Mouse (Mus musculus): ENCODE measurements around the gene Med12l. TPM values are rescaled to one million over a fixed set of nuclear protein-coding genes. Genes with fewer than 3 reads are reported as not detected.
A peak's percentile ranks its signal among the peaks of the same experiment; 100 is the strongest.

Gene Med12l
- polyA plus RNA-seq, 1 experiment from 2014 or later: 1.6 TPM

- no peaks in the 10 kb centered on the region for H3K36me3 ChIP-seq (ENCODE audit: control insufficient read depth, insufficient read depth, low read length)
- DNase-seq (ENCODE audit: low spot score): no peak
These were observed 272.1 kb downstream of the Med12l start for GRCm38 (mm10) chr3:59277502-59278253.

GRCm38 (mm10) chr3:59278254-59278533, 272.6 kb downstream of the Med12l start:
- ATAC-seq (ENCODE audit: insufficient number of reproducible peaks, low FRiP score, low TSS enrichment, low read depth): no peak
- no peak overlapping the region for H3K27ac ChIP-seq (replicated peaks; ENCODE audit: low read depth, low read length)
- no peaks in the 10 kb centered on the region for H3K9me3 ChIP-seq (ENCODE audit: control insufficient read depth, low read length)
- 86% methylated on average over 3 of the region's 3 CpGs for WGBS
- H3K9ac ChIP-seq (ENCODE audit: low read length): no peak overlapping the region
- H3K36me3 ChIP-seq (ENCODE audit: control insufficient read depth, insufficient read depth, low read length): no peaks in the 10 kb centered on the region
- H3K27me3 ChIP-seq (ENCODE audit: control insufficient read depth, insufficient read depth, low read length): no peaks in the 10 kb centered on the region
- no peak for DNase-seq (ENCODE audit: low spot score)
- H3K4me1 ChIP-seq (ENCODE audit: control insufficient read depth, insufficient read depth, low read length): 0 out of 2 replicates have a peak, but pooled peaks cover 3% of the 10 kb centered on the region
- H3K4me3 ChIP-seq (ENCODE audit: low read depth, low read length): no peak overlapping the region
- H3K4me2 ChIP-seq (ENCODE audit: low read depth, severe bottlenecking): no peak overlapping the region

More at GRCm38 (mm10) chr3:59277502-59278253, 272.1 kb downstream of the Med12l start:
- Histone ChIP-seq H3K4me3 (ENCODE audit: low read depth, low read length) (no peak overlapping the region), H3K27ac (replicated peaks; ENCODE audit: low read depth, low read length) (no peak overlapping the region), H3K9ac (ENCODE audit: low read length) (no peak overlapping the region), H3K4me2 (ENCODE audit: low read depth, severe bottlenecking) (no peak overlapping the region), H3K27me3 (ENCODE audit: control insufficient read depth, insufficient read depth, low read length) (no peaks in the 10 kb centered on the region), H3K9me3 (ENCODE audit: control insufficient read depth, low read length) (no peaks in the 10 kb centered on the region), H3K4me1 (ENCODE audit: control insufficient read depth, insufficient read depth, low read length) (0 out of 2 replicates have a peak, but pooled peaks cover 3% of the 10 kb centered on the region)
- WGBS: 15% methylated on average over 3 of the region's 3 CpGs
- ATAC-seq (ENCODE audit: insufficient number of reproducible peaks, low FRiP score, low TSS enrichment, low read depth): no peak

- no peaks in the 10 kb centered on the region for H3K9me3 ChIP-seq (ENCODE audit: control insufficient read depth, low read length)
- no peaks in the 10 kb centered on the region for H3K36me3 ChIP-seq (ENCODE audit: control insufficient read depth, insufficient read depth, low read length)
- no peak overlapping the region for H3K27ac ChIP-seq (replicated peaks; ENCODE audit: low read depth, low read length)
- DNase-seq (ENCODE audit: low spot score): no peak
- H3K27me3 ChIP-seq (ENCODE audit: control insufficient read depth, insufficient read depth, low read length): no peaks in the 10 kb centered on the region
- H3K4me2 ChIP-seq (ENCODE audit: low read depth, severe bottlenecking): no peak overlapping the region
- no peak overlapping the region for H3K4me3 ChIP-seq (ENCODE audit: low read depth, low read length)
- ATAC-seq (ENCODE audit: insufficient number of reproducible peaks, low FRiP score, low TSS enrichment, low read depth): no peak
- H3K4me1 ChIP-seq (ENCODE audit: control insufficient read depth, insufficient read depth, low read length): 0 out of 2 replicates have a peak, but pooled peaks cover 3% of the 10 kb centered on the region
- no peak overlapping the region for H3K9ac ChIP-seq (ENCODE audit: low read length)
These were observed 273.0 kb downstream of the Med12l start for GRCm38 (mm10) chr3:59278620-59279019.

DNA sequence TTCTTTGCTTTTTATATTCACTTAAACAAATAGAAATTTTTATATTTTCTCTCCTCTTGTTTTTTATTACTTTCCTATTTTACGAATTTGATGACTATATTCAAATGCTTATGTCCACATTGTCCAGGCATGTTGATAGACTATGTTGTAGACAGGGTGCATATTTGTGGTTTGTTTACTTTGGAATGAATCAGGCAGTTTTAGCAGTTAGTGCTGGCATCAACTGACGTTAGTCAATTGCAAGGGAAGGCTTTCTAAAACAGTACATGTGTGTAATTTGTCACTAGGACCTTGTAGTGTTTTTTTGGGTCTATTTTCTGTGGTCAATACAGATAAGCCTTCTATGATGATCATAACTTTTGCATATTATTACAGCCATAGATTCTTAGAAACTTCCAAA, 284.9 kb downstream of the Med12l start:
- Histone ChIP-seq H3K4me2 (ENCODE audit: low read depth, severe bottlenecking) (no peak overlapping the region), H3K36me3 (ENCODE audit: control insufficient read depth, insufficient read depth, low read length) (no peaks in the 10 kb centered on the region), H3K9me3 (ENCODE audit: control insufficient read depth, low read length) (no peaks in the 10 kb centered on the region), H3K4me1 (ENCODE audit: control insufficient read depth, insufficient read depth, low read length) (no peaks in the 10 kb centered on the region), H3K9ac (ENCODE audit: low read length) (no peak overlapping the region), H3K4me3 (ENCODE audit: low read depth, low read length) (no peak overlapping the region), H3K27me3 (ENCODE audit: control insufficient read depth, insufficient read depth, low read length) (no peaks in the 10 kb centered on the region), H3K27ac (replicated peaks; ENCODE audit: low read depth, low read length) (no peak overlapping the region)
- ATAC-seq (ENCODE audit: insufficient number of reproducible peaks, low FRiP score, low TSS enrichment, low read depth) (no peak), DNase-seq (ENCODE audit: low spot score) (no peak)
- 80% methylated on average over 2 of the region's 2 CpGs for WGBS

- Histone ChIP-seq H3K9ac (ENCODE audit: low read length) (no peak overlapping the region; the same call in 1 of the 2 replicates), H3K9me3 (ENCODE audit: control insufficient read depth, low read length) (no peaks in the 10 kb centered on the region), H3K36me3 (ENCODE audit: control insufficient read depth, insufficient read depth, low read length) (no peaks in the 10 kb centered on the region), H3K27ac (replicated peaks; ENCODE audit: low read depth, low read length) (no peak overlapping the region), H3K27me3 (ENCODE audit: control insufficient read depth, insufficient read depth, low read length) (no peaks in the 10 kb centered on the region), H3K4me2 (ENCODE audit: low read depth, severe bottlenecking) (no peak overlapping the region), H3K4me1 (ENCODE audit: control insufficient read depth, insufficient read depth, low read length) (no peaks in the 10 kb centered on the region), H3K4me3 (ENCODE audit: low read depth, low read length) (no peak overlapping the region)
- no peak for ATAC-seq (ENCODE audit: insufficient number of reproducible peaks, low FRiP score, low TSS enrichment, low read depth)
- no peak for DNase-seq (ENCODE audit: low spot score)
- 61% methylated on average over 5 of the region's 5 CpGs for WGBS
These were observed 288.0 kb downstream of the Med12l start for GRCm38 (mm10) chr3:59293437-59294199.

DNA sequence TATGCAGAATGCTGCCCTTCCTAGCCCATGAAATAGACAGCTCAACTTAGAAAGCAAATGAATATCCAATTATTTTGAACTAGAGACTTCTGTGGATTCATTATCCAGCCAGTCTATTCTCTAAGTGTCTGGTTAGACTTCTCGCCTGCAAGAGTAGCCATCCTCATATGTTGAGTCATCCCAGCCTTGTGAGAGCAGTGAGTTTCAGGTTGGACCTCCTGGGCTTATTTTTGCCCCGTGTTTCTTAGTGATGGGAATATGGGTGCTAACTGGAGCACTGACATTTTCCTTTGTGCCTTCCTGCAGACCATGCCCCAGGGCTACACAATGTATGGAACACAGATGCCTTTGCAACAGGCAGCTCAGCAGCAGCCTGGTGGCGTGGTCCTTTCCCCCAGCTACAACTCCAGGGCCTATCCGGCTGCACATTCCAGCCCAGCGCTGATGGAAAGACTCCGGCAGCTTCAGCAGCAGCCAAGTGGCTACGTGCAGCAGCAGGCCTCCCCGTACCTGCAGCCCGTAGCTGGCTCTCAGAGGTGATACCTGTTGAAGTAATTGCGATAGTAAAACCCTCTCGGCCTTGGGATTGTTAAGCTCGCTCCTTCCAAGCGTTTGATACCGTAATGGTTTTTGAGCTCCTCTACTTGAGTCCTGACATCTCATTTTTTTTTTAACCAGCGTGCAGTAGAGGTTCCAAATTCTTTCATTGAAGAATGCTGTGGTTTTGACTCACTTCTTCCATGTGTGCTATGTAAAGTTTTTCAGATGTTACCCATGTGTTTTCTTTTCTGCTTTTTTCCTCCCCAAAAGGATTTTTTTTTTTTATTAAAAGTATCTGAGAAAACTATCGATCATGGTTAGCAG, 290.3 kb downstream of the Med12l start:
- ATAC-seq (ENCODE audit: insufficient number of reproducible peaks, low FRiP score, low TSS enrichment, low read depth): no peak
- Histone ChIP-seq H3K4me3 (ENCODE audit: low read depth, low read length) (no peak overlapping the region), H3K27me3 (ENCODE audit: control insufficient read depth, insufficient read depth, low read length) (no peaks in the 10 kb centered on the region), H3K4me2 (ENCODE audit: low read depth, severe bottlenecking) (no peak overlapping the region), H3K9ac (ENCODE audit: low read length) (no peak overlapping the region), H3K4me1 (ENCODE audit: control insufficient read depth, insufficient read depth, low read length) (no peaks in the 10 kb centered on the region), H3K9me3 (ENCODE audit: control insufficient read depth, low read length) (no peaks in the 10 kb centered on the region), H3K36me3 (ENCODE audit: control insufficient read depth, insufficient read depth, low read length) (no peaks in the 10 kb centered on the region), H3K27ac (replicated peaks; ENCODE audit: low read depth, low read length) (no peak overlapping the region)
- WGBS: 79% methylated on average over 16 of the region's 16 CpGs
- DNase-seq (ENCODE audit: low spot score): peak; percentile 23

DNA sequence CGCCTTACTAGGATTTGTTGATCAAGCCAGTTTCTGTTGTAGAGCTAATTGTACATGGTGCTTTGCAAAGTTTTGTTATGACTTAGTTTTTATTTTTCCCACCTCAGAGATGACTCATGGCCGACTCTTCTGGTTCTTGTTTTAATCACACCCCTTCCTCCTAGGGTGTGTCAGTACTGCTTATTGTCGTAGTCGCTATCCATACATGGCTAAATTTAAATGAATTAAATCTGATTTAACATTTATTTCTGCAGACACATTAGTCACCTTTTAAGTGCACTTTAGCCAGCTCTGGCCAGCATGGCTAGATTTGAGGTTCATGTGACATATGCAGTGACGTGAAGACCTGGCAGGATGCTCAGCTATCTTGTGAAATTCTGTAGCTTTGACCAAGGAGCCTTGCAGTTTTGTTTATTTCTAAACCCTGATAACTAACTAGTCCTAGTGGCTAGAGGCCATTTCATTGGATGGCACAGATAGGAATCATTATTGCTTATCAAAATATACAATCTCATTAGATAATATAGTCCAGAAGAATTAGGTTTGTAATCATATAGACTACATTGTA, 291.0 kb downstream of the Med12l start:
- ATAC-seq (ENCODE audit: insufficient number of reproducible peaks, low FRiP score, low TSS enrichment, low read depth) (no peak), DNase-seq (ENCODE audit: low spot score) (no peak)
- no peaks in the 10 kb centered on the region for H3K36me3 ChIP-seq (ENCODE audit: control insufficient read depth, insufficient read depth, low read length)
- no peaks in the 10 kb centered on the region for H3K27me3 ChIP-seq (ENCODE audit: control insufficient read depth, insufficient read depth, low read length)
- WGBS: 95% methylated on average over 5 of the region's 5 CpGs
- no peak overlapping the region for H3K9ac ChIP-seq (ENCODE audit: low read length)
- no peaks in the 10 kb centered on the region for H3K4me1 ChIP-seq (ENCODE audit: control insufficient read depth, insufficient read depth, low read length)
- no peak overlapping the region for H3K4me2 ChIP-seq (ENCODE audit: low read depth, severe bottlenecking)
- no peaks in the 10 kb centered on the region for H3K9me3 ChIP-seq (ENCODE audit: control insufficient read depth, low read length)
- no peak overlapping the region for H3K27ac ChIP-seq (replicated peaks; ENCODE audit: low read depth, low read length)
- no peak overlapping the region for H3K4me3 ChIP-seq (ENCODE audit: low read depth, low read length)

DNA sequence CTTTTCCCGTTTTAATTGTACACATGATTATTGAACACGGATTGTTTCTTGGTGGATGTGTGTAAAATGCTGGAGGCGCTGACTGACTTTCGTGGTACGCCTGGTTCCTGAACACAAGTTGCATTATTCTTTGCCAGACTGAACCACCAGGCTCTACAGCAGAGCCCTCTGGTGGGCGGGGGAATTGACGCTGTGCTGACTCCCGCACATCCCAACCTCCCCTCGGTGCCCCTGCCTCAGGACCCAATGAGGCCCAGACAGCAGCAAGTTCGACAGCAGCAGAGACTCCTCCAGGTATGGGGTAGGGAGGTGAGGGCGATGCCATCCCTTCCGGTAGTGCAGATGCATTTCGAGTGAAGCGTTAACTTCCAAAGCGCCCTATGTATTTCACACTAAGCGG, 292.0 kb downstream of the Med12l start:
- H3K9ac ChIP-seq (ENCODE audit: low read length): no peak overlapping the region
- no peak for ATAC-seq (ENCODE audit: insufficient number of reproducible peaks, low FRiP score, low TSS enrichment, low read depth)
- WGBS: 83% methylated on average over 16 of the region's 16 CpGs
- H3K9me3 ChIP-seq (ENCODE audit: control insufficient read depth, low read length): no peaks in the 10 kb centered on the region
- no peak for DNase-seq (ENCODE audit: low spot score)
- H3K4me2 ChIP-seq (ENCODE audit: low read depth, severe bottlenecking): no peak overlapping the region
- H3K4me3 ChIP-seq (ENCODE audit: low read depth, low read length): no peak overlapping the region
- H3K36me3 ChIP-seq (ENCODE audit: control insufficient read depth, insufficient read depth, low read length): no peaks in the 10 kb centered on the region
- H3K27ac ChIP-seq (replicated peaks; ENCODE audit: low read depth, low read length): no peak overlapping the region
- no peaks in the 10 kb centered on the region for H3K4me1 ChIP-seq (ENCODE audit: control insufficient read depth, insufficient read depth, low read length)
- no peaks in the 10 kb centered on the region for H3K27me3 ChIP-seq (ENCODE audit: control insufficient read depth, insufficient read depth, low read length)

All from limb, embryonic 11.5 days (tissue).